Mouse (Mus musculus) E14TG2a.4 (cell line): ENCODE data around the gene Crygb.
A peak's percentile ranks its signal among the peaks of the same experiment; 100 is the strongest.
"Not testable (repeated sequence)": the region's sequence is repeated elsewhere in the genome, so short reads cannot be mapped to it uniquely, and the experiment has no call there.

Experiments
- H3K27me3 ChIP-seq: 2 replicates; pipeline ENCODE4 v1.6.1; 2014; ENCODE audit warnings: low read length, control low read depth; ENCODE audit not compliant: insufficient read depth
- H3K36me3 ChIP-seq: 2 replicates; pipeline ENCODE4 v1.6.1; 2014; ENCODE audit warnings: low read length, control low read depth; ENCODE audit not compliant: insufficient read depth
- H3K4me1 ChIP-seq: replicated peaks from 2 replicates; pipeline ENCODE4 v1.6.1; 2014; ENCODE audit warnings: low read depth, low read length, control low read depth
- H3K4me3 ChIP-seq: replicated peaks from 2 replicates; pipeline ENCODE4 v1.5.1; 2014; ENCODE audit warnings: mild to moderate bottlenecking, low read length
- H3K9me3 ChIP-seq: 2 replicates; pipeline ENCODE4 v1.6.1; 2014; ENCODE audit warnings: low read length, control low read depth
- CTCF ChIP-seq: conservative IDR thresholded peaks from 2 replicates; pipeline ENCODE4 v1.5.1; 2014; ENCODE audit warnings: low read length
- NANOG ChIP-seq: IDR thresholded peaks from 2 replicates; pipeline ENCODE4 v1.6.1; 2014; ENCODE audit warnings: borderline replicate concordance, low read length, mixed read lengths
- POU5F1 ChIP-seq: IDR thresholded peaks from 2 replicates; pipeline ENCODE4 v1.6.1; 2014; ENCODE audit warnings: low read length, borderline replicate concordance

Crygb gene

GRCm38 (mm10) chr1:65090370-65090769 lies 8.3 kb upstream of the Crygb start:
- H3K27me3 ChIP-seq = no peaks in the 10 kb centered on the region
- H3K4me3 ChIP-seq = no peak overlapping the region
- H3K4me1 ChIP-seq = no peaks in the 10 kb centered on the region
- H3K9me3 ChIP-seq = no peaks in the 10 kb centered on the region
- no peak for TF ChIP-seq NANOG
- no peak for TF ChIP-seq POU5F1
- no peak for TF ChIP-seq CTCF
- H3K36me3 ChIP-seq = no peaks in the 10 kb centered on the region

- no peaks in the 10 kb centered on the region for H3K36me3 ChIP-seq
- TF ChIP-seq NANOG (no peak), CTCF (no peak), POU5F1 (no peak)
- no peaks in the 10 kb centered on the region for H3K4me1 ChIP-seq
- H3K27me3 ChIP-seq = no peaks in the 10 kb centered on the region
- H3K9me3 ChIP-seq = no peaks in the 10 kb centered on the region
- no peak overlapping the region for H3K4me3 ChIP-seq
These were observed 6.7 kb upstream of the Crygb start for GRCm38 (mm10) chr1:65088567-65089356.

GRCm38 (mm10) chr1:65075607-65076006 lies 6.5 kb downstream of the Crygb start:
- no peaks in the 10 kb centered on the region for H3K9me3 ChIP-seq
- no peaks in the 10 kb centered on the region for H3K36me3 ChIP-seq
- no peaks in the 10 kb centered on the region for H3K27me3 ChIP-seq
- peaks cover 6% of the 10 kb centered on the region; the same call in 1 of the 2 replicates for H3K4me1 ChIP-seq
- no peak overlapping the region for H3K4me3 ChIP-seq
- TF ChIP-seq NANOG = no peak
- TF ChIP-seq CTCF = no peak
- TF ChIP-seq POU5F1 = no peak

GRCm38 (mm10) chr1:65073589-65073988 lies 8.5 kb downstream of the Crygb start, which contains the start of gene Crygc:
TSS of gene Crygc (minus strand) at chr1:65073689.
- H3K36me3 ChIP-seq = no peaks in the 10 kb centered on the region
- peaks cover 10% of the 10 kb centered on the region for H3K4me1 ChIP-seq
- no peaks in the 10 kb centered on the region for H3K9me3 ChIP-seq
- no peaks in the 10 kb centered on the region for H3K27me3 ChIP-seq
- TF ChIP-seq POU5F1 (no peak), NANOG (no peak), CTCF (no peak)
- H3K4me3 ChIP-seq = peak within 1 kb of the TSS; percentile 50

GRCm38 (mm10) chr1:65067842-65068241 lies 14.2 kb downstream of the Crygb start:
- H3K27me3 ChIP-seq = 0 out of 2 replicates have a peak, but pooled peaks cover under 1% of the 10 kb centered on the region
- peaks cover 27% of the 10 kb centered on the region for H3K9me3 ChIP-seq
- no peak overlapping the region for H3K4me3 ChIP-seq
- H3K36me3 ChIP-seq = no peaks in the 10 kb centered on the region
- TF ChIP-seq NANOG = peak; percentile 59
- no peak for TF ChIP-seq CTCF
- TF ChIP-seq POU5F1 = no peak
- peaks cover 15% of the 10 kb centered on the region for H3K4me1 ChIP-seq

- no peaks in the 10 kb centered on the region for H3K36me3 ChIP-seq
- H3K4me1 ChIP-seq = peaks cover 13% of the 10 kb centered on the region
- peaks cover 27% of the 10 kb centered on the region for H3K9me3 ChIP-seq
- H3K4me3 ChIP-seq = no peak overlapping the region
- no peak for TF ChIP-seq POU5F1
- TF ChIP-seq NANOG = no peak
- TF ChIP-seq CTCF = no peak
- peaks cover 4% of the 10 kb centered on the region; the same call in 1 of the 2 replicates for H3K27me3 ChIP-seq
These were observed 17.9 kb downstream of the Crygb start for GRCm38 (mm10) chr1:65064201-65064600.

- no peak for TF ChIP-seq NANOG
- TF ChIP-seq POU5F1 = no peak
- no peak for TF ChIP-seq CTCF
- peaks cover 27% of the 10 kb centered on the region for H3K9me3 ChIP-seq
These were observed 18.7 kb downstream of the Crygb start, which contains the start of gene Crygd for GRCm38 (mm10) chr1:65063352-65063751. TSS of gene Crygd (minus strand) at chr1:65063452.

GRCm38 (mm10) chr1:65052140-65052539 lies 29.9 kb downstream of the Crygb start:
- H3K36me3 ChIP-seq = no peaks in the 10 kb centered on the region
- peaks cover 12% of the 10 kb centered on the region for H3K27me3 ChIP-seq
- H3K4me3 ChIP-seq = no peak overlapping the region; the same call in 1 of the 2 replicates
- no peaks in the 10 kb centered on the region for H3K9me3 ChIP-seq
- TF ChIP-seq CTCF (no peak), NANOG (no peak), POU5F1 (no peak)
- H3K4me1 ChIP-seq = peaks cover 29% of the 10 kb centered on the region

More at GRCm38 (mm10) chr1:65063352-65063751, 18.7 kb downstream of the Crygb start, which contains the start of gene Crygd:
- H3K4me1 ChIP-seq = peaks cover 7% of the 10 kb centered on the region
- H3K36me3 ChIP-seq = no peaks in the 10 kb centered on the region
- peak within 1 kb of the TSS; percentile 59 for H3K4me3 ChIP-seq
- peaks cover 4% of the 10 kb centered on the region; the same call in 1 of the 2 replicates for H3K27me3 ChIP-seq

- H3K4me1 ChIP-seq = peaks cover 29% of the 10 kb centered on the region
- no peaks in the 10 kb centered on the region for H3K36me3 ChIP-seq
- peak overlapping the region; percentile 39 for H3K4me3 ChIP-seq
- TF ChIP-seq NANOG (no peak), POU5F1 (no peak), CTCF (no peak)
- H3K27me3 ChIP-seq = peaks cover 12% of the 10 kb centered on the region
- H3K9me3 ChIP-seq = no peaks in the 10 kb centered on the region
These were observed 30.4 kb downstream of the Crygb start for GRCm38 (mm10) chr1:65051696-65052095.

- peak within 1 kb of the TSS; percentile 39 for H3K4me3 ChIP-seq
- H3K9me3 ChIP-seq, H3K36me3 ChIP-seq: not testable (repeated sequence)
- H3K27me3 ChIP-seq = peaks cover 12% of the 10 kb centered on the region
- H3K4me1 ChIP-seq = peaks cover 29% of the 10 kb centered on the region
These were observed 31.1 kb downstream of the Crygb start, which contains the start of gene Cryge for GRCm38 (mm10) chr1:65050952-65051351. TSS of gene Cryge (minus strand) at chr1:65051149.
